Mouse (Mus musculus): ENCODE measurements at regions not wholly inside any gene's neighbourhood (a gene's known extent, or its start where the extent isn't known, plus 50 kb on each side); places are given as distances from the start of the nearest gene placed in this dataset.

GRCm38 (mm10) chr8:57134726-57135125 lies 186.1 kb upstream of the Hand2 start:
- 32% methylated on average over 5 of the region's 5 CpGs for whole genome bisulfite sequencing
- Histone ChIP-seq H3K27me3 (ENCODE audit: control insufficient read depth, insufficient read depth, low read length) (no peaks in the 10 kb centered on the region), H3K9me3 (replicated peaks; ENCODE audit: control insufficient read depth, low read length) (no peaks in the 10 kb centered on the region), H3K4me3 (ENCODE audit: low read length) (no peak overlapping the region), H3K9ac (ENCODE audit: low read length) (no peak overlapping the region), H3K4me1 (ENCODE audit: control insufficient read depth, insufficient read depth, low read length) (peaks cover 4% of the 10 kb centered on the region), H3K4me2 (ENCODE audit: low read depth, low read length) (no peak overlapping the region), H3K36me3 (ENCODE audit: control insufficient read depth, insufficient read depth) (no peaks in the 10 kb centered on the region), H3K27ac (ENCODE audit: low read length) (peak overlapping the region; percentile 74)
- peak; percentile 89 for ATAC-seq (replicated peaks; ENCODE audit: extremely low read depth, insufficient read depth, low FRiP score)

DNA sequence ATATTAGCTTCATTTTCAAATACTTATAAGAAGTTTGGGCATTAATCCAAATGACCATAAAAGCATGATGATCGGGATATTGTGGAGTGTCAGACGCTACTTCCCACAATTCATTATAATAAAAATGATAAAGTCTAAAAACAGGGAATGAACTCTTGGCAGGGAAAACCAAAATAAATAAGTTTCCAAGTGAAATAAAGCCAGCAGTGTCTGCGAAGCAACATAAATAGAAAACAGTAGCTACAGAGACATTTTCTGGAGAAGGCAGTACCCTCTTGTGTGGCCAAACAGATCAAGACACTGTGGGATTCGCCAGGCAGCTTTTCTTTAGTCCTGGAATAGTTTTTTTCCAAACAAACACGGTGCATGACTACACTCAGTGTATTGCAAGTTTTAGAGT lies 172.7 kb upstream of the Hand2 start:
- no peak for ATAC-seq (replicated peaks; ENCODE audit: extremely low read depth, insufficient read depth, low FRiP score)
- H3K27me3 ChIP-seq (ENCODE audit: control insufficient read depth, insufficient read depth, low read length) = no peaks in the 10 kb centered on the region
- 0 out of 2 replicates have a peak, but pooled peaks cover 3% of the 10 kb centered on the region for H3K9me3 ChIP-seq (replicated peaks; ENCODE audit: control insufficient read depth, low read length)
- no peak overlapping the region for H3K4me2 ChIP-seq (ENCODE audit: low read depth, low read length)
- no peak overlapping the region for H3K4me3 ChIP-seq (ENCODE audit: low read length)
- 62% methylated on average over 5 of the region's 5 CpGs for WGBS
- no peak overlapping the region for H3K9ac ChIP-seq (ENCODE audit: low read length)
- no peak overlapping the region for H3K27ac ChIP-seq (ENCODE audit: low read length)
- H3K4me1 ChIP-seq (ENCODE audit: control insufficient read depth, insufficient read depth, low read length) = no peaks in the 10 kb centered on the region
- H3K36me3 ChIP-seq (ENCODE audit: control insufficient read depth, insufficient read depth) = no peaks in the 10 kb centered on the region

- Histone ChIP-seq H3K4me2 (ENCODE audit: low read depth, low read length) (no peak overlapping the region), H3K9ac (ENCODE audit: low read length) (no peak overlapping the region), H3K27me3 (ENCODE audit: control insufficient read depth, insufficient read depth, low read length) (no peaks in the 10 kb centered on the region), H3K27ac (ENCODE audit: low read length) (peak overlapping the region; percentile 82), H3K4me3 (ENCODE audit: low read length) (no peak overlapping the region), H3K36me3 (ENCODE audit: control insufficient read depth, insufficient read depth) (no peaks in the 10 kb centered on the region), H3K9me3 (replicated peaks; ENCODE audit: control insufficient read depth, low read length) (no peaks in the 10 kb centered on the region), H3K4me1 (ENCODE audit: control insufficient read depth, insufficient read depth, low read length) (peaks cover 3% of the 10 kb centered on the region; the same call in 1 of the 2 replicates)
- WGBS = 39% methylated on average over 2 of the region's 2 CpGs
- ATAC-seq (replicated peaks; ENCODE audit: extremely low read depth, insufficient read depth, low FRiP score) = peak; percentile 81
Measured at GRCm38 (mm10) chr8:57191153-57191552, 129.6 kb upstream of the Hand2 start.

- no peak overlapping the region for H3K9ac ChIP-seq (ENCODE audit: low read length)
- ATAC-seq (replicated peaks; ENCODE audit: extremely low read depth, insufficient read depth, low FRiP score) = peak; percentile 55
- H3K4me2 ChIP-seq (ENCODE audit: low read depth, low read length) = no peak overlapping the region
- peak overlapping the region; percentile 47; the same call in 1 of the 2 replicates for H3K27ac ChIP-seq (ENCODE audit: low read length)
- H3K9me3 ChIP-seq (replicated peaks; ENCODE audit: control insufficient read depth, low read length) = no peaks in the 10 kb centered on the region
- H3K27me3 ChIP-seq (ENCODE audit: control insufficient read depth, insufficient read depth, low read length) = no peaks in the 10 kb centered on the region
- H3K4me1 ChIP-seq (ENCODE audit: control insufficient read depth, insufficient read depth, low read length) = peaks cover 5% of the 10 kb centered on the region; the same call in 1 of the 2 replicates
- H3K4me3 ChIP-seq (ENCODE audit: low read length) = no peak overlapping the region
- 32% methylated on average over 8 of the region's 8 CpGs for WGBS
- H3K36me3 ChIP-seq (ENCODE audit: control insufficient read depth, insufficient read depth) = no peaks in the 10 kb centered on the region
Measured at GRCm38 (mm10) chr8:57200280-57200679, 120.5 kb upstream of the Hand2 start.

DNA sequence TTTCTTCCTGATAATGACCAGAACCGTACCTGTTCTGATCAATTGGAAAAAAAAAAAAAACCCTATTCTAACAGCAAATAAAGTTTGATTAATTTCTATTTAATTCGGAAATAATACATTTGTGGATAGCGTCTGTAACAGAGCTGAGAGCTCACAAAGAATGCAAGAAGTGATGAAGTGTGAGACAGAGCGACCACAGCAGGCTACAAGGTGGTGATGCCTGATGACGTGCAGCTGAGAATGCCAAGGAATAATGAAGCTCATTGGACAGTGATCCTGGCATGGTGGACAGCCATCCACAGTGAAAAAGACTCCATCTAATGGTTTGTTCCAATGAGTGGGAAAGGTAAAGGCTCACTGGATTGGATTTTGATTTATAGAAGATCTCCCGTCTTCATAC lies 111.2 kb upstream of the Hand2 start:
- Histone ChIP-seq H3K4me1 (ENCODE audit: control insufficient read depth, insufficient read depth, low read length) (peaks cover 10% of the 10 kb centered on the region), H3K27me3 (ENCODE audit: control insufficient read depth, insufficient read depth, low read length) (no peaks in the 10 kb centered on the region), H3K9me3 (replicated peaks; ENCODE audit: control insufficient read depth, low read length) (no peaks in the 10 kb centered on the region), H3K36me3 (ENCODE audit: control insufficient read depth, insufficient read depth) (no peaks in the 10 kb centered on the region), H3K4me3 (ENCODE audit: low read length) (no peak overlapping the region), H3K4me2 (ENCODE audit: low read depth, low read length) (no peak overlapping the region), H3K27ac (ENCODE audit: low read length) (no peak overlapping the region), H3K9ac (ENCODE audit: low read length) (no peak overlapping the region)
- 50% methylated on average over 6 of the region's 6 CpGs for WGBS
- ATAC-seq (replicated peaks; ENCODE audit: extremely low read depth, insufficient read depth, low FRiP score) = no peak

DNA sequence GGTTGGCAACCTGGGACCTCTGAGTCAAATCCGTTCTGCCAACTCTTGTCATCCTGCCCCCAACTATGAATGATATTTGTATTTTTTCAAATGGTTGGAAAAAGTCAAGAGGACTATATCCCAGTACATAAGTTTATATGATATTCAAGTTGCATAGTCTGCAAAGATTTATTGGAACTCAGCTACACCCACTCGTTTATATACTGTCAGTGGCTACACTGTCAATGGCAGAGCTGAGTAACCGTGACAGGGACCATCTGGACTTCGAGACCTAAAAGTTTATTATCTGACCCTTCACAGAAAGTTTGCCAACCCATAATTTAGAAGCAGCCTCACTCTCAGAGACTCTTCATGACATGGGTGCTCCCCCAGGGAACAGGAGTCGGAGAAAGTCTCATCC lies 107.7 kb upstream of the Hand2 start:
- 77% methylated on average over 5 of the region's 5 CpGs for WGBS
- Histone ChIP-seq H3K4me1 (ENCODE audit: control insufficient read depth, insufficient read depth, low read length) (peaks cover 11% of the 10 kb centered on the region), H3K27ac (ENCODE audit: low read length) (peak overlapping the region; percentile 74), H3K36me3 (ENCODE audit: control insufficient read depth, insufficient read depth) (no peaks in the 10 kb centered on the region), H3K27me3 (ENCODE audit: control insufficient read depth, insufficient read depth, low read length) (no peaks in the 10 kb centered on the region), H3K9ac (ENCODE audit: low read length) (no peak overlapping the region), H3K4me2 (ENCODE audit: low read depth, low read length) (no peak overlapping the region), H3K9me3 (replicated peaks; ENCODE audit: control insufficient read depth, low read length) (no peaks in the 10 kb centered on the region), H3K4me3 (ENCODE audit: low read length) (no peak overlapping the region)
- ATAC-seq (replicated peaks; ENCODE audit: extremely low read depth, insufficient read depth, low FRiP score) = no peak

GRCm38 (mm10) chr8:57213982-57214930 lies 106.5 kb upstream of the Hand2 start:
- Histone ChIP-seq H3K27ac (ENCODE audit: low read length) (peak overlapping the region; percentile 74), H3K4me3 (ENCODE audit: low read length) (peak overlapping the region; percentile 17), H3K4me1 (ENCODE audit: control insufficient read depth, insufficient read depth, low read length) (peaks cover 11% of the 10 kb centered on the region), H3K27me3 (ENCODE audit: control insufficient read depth, insufficient read depth, low read length) (no peaks in the 10 kb centered on the region), H3K9ac (ENCODE audit: low read length) (0 out of 2 replicates have a peak overlapping the region, but pooled peaks have one; percentile 0), H3K9me3 (replicated peaks; ENCODE audit: control insufficient read depth, low read length) (no peaks in the 10 kb centered on the region), H3K4me2 (ENCODE audit: low read depth, low read length) (peak overlapping the region; percentile 55), H3K36me3 (ENCODE audit: control insufficient read depth, insufficient read depth) (no peaks in the 10 kb centered on the region)
- 39% methylated on average over 31 of the region's 31 CpGs for WGBS
- ATAC-seq (replicated peaks; ENCODE audit: extremely low read depth, insufficient read depth, low FRiP score) = peak; percentile 94

- Histone ChIP-seq H3K36me3 (ENCODE audit: control insufficient read depth, insufficient read depth) (no peaks in the 10 kb centered on the region), H3K4me3 (ENCODE audit: low read length) (no peak overlapping the region), H3K9me3 (replicated peaks; ENCODE audit: control insufficient read depth, low read length) (no peaks in the 10 kb centered on the region), H3K27me3 (ENCODE audit: control insufficient read depth, insufficient read depth, low read length) (no peaks in the 10 kb centered on the region), H3K27ac (ENCODE audit: low read length) (no peak overlapping the region), H3K9ac (ENCODE audit: low read length) (no peak overlapping the region), H3K4me2 (ENCODE audit: low read depth, low read length) (no peak overlapping the region), H3K4me1 (ENCODE audit: control insufficient read depth, insufficient read depth, low read length) (no peaks in the 10 kb centered on the region)
- no peak for ATAC-seq (replicated peaks; ENCODE audit: extremely low read depth, insufficient read depth, low FRiP score)
- WGBS = 75% methylated on average over 4 of the region's 4 CpGs
Measured at GRCm38 (mm10) chr8:57230594-57230993, 90.2 kb upstream of the Hand2 start.

DNA sequence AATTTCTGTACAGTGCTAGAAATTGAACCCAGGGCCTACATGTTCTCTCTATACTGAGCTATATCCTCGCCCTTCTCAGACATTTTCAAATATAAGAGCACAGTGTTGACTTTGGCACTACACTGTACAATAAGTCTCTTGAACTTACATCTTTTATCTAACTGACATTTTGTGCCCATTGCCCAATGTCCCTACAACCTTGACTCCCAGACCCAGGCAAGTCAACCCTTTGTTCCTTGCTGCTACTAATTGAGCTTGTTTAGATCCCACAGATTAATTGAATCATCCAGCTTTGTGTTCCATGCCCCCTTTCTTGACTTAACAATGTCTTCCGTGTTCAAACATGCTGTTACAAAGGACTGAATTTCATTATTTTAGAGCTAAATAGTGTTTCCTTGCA lies 78.5 kb upstream of the Hand2 start:
- WGBS = 82% methylated on average over 2 of the region's 2 CpGs
- Histone ChIP-seq H3K36me3 (ENCODE audit: control insufficient read depth, insufficient read depth) (no peaks in the 10 kb centered on the region), H3K4me1 (ENCODE audit: control insufficient read depth, insufficient read depth, low read length) (no peaks in the 10 kb centered on the region), H3K27ac (ENCODE audit: low read length) (no peak overlapping the region), H3K27me3 (ENCODE audit: control insufficient read depth, insufficient read depth, low read length) (no peaks in the 10 kb centered on the region), H3K4me2 (ENCODE audit: low read depth, low read length) (no peak overlapping the region), H3K9ac (ENCODE audit: low read length) (no peak overlapping the region), H3K4me3 (ENCODE audit: low read length) (no peak overlapping the region), H3K9me3 (replicated peaks; ENCODE audit: control insufficient read depth, low read length) (no peaks in the 10 kb centered on the region)
- ATAC-seq (replicated peaks; ENCODE audit: extremely low read depth, insufficient read depth, low FRiP score) = no peak
